Mouse (Mus musculus) midbrain, embryonic 16.5 days (tissue): ENCODE results near the gene Gbp2b. TPM values are rescaled to one million over a fixed set of nuclear protein-coding genes. Genes with fewer than 3 reads are reported as not detected.
"Not testable (repeated sequence)": the region's sequence is repeated elsewhere in the genome, so short reads cannot be mapped to it uniquely, and the experiment has no call there.

Experiments
- ATAC-seq: fragments of 200-750 bp; cut with Nextera tagmentation; 2 replicates; pipeline ENCODE4 v1.8.0; 2017; ENCODE audit warnings: moderate TSS enrichment
- H3K27ac ChIP-seq: fragments of 300-500 bp; sonication (generic); 2 replicates; pipeline ENCODE4 v1.5.1; 2014; ENCODE audit warnings: mild to moderate bottlenecking, low read length, mixed read lengths
- H3K27me3 ChIP-seq: fragments of 300-500 bp; sonication (generic); 2 replicates; pipeline ENCODE4 v1.6.1; 2014; ENCODE audit warnings: low read depth, low read length, mixed read lengths; ENCODE audit not compliant: control insufficient read depth, insufficient read depth
- H3K36me3 ChIP-seq: fragments of 300-500 bp; sonication (generic); 2 replicates; pipeline ENCODE4 v1.6.1; 2014; ENCODE audit warnings: mild to moderate bottlenecking, low read length, moderate library complexity, mixed read lengths; ENCODE audit not compliant: control insufficient read depth, insufficient read depth
- H3K4me1 ChIP-seq: fragments of 300-500 bp; sonication (generic); 2 replicates; pipeline ENCODE4 v1.6.1; 2014; ENCODE audit warnings: mild to moderate bottlenecking, low read length, mixed read lengths; ENCODE audit not compliant: control insufficient read depth, insufficient read depth
- H3K4me2 ChIP-seq: fragments of 300-500 bp; sonication (generic); 2 replicates; pipeline ENCODE4 v1.6.1; 2014; ENCODE audit warnings: mild to moderate bottlenecking, low read length, mixed read lengths
- H3K4me3 ChIP-seq: fragments of 300-500 bp; sonication (generic); 2 replicates; pipeline ENCODE4 v1.5.1; 2014; ENCODE audit warnings: low read depth, mild to moderate bottlenecking, low read length, moderate library complexity, mixed read lengths
- H3K9ac ChIP-seq: fragments of 300-500 bp; sonication (generic); 2 replicates; pipeline ENCODE4 v1.6.1; 2014; ENCODE audit warnings: low read depth, low read length, mixed read lengths
- H3K9me3 ChIP-seq: fragments of 300-500 bp; sonication (generic); replicated peaks from 2 replicates; pipeline ENCODE4 v1.6.1; 2014; ENCODE audit warnings: mild to moderate bottlenecking, low read length, mixed read lengths; ENCODE audit not compliant: control insufficient read depth, poor library complexity, severe bottlenecking
- WGBS: fragments of 180-500 bp; shearing (Covaris S2); extraction: QIAGEN DNeasy Blood & Tissue Kit; methylation state at CpG from one replicate; pipeline ENCODE4 v1.1.7; 2014; 5-methylcytosine and 5-hydroxymethylcytosine counted together
- polyA plus RNA-seq: library from polyadenylated mRNA; unstranded; fragments of >200 nt; fragmentation: Nextera tagmentation; extraction: Ambion mirVana; gene quantifications from 2 replicates; pipeline ENCODE4 v1.2.1, GENCODE M21; 2015

Gene Gbp2b
- polyA plus RNA-seq, 1 experiment from 2014 or later = not detected

GRCm38 (mm10) chr3:142601675-142602074, 7.0 kb downstream of the Gbp2b start:
- Histone ChIP-seq H3K36me3 (no peaks in the 10 kb centered on the region), H3K27ac (no peak overlapping the region), H3K4me2 (no peak overlapping the region), H3K4me3 (no peak overlapping the region), H3K27me3 (no peaks in the 10 kb centered on the region), H3K9me3 (no peaks in the 10 kb centered on the region), H3K4me1 (no peaks in the 10 kb centered on the region), H3K9ac (no peak overlapping the region)
- ATAC-seq = no peak

DNA sequence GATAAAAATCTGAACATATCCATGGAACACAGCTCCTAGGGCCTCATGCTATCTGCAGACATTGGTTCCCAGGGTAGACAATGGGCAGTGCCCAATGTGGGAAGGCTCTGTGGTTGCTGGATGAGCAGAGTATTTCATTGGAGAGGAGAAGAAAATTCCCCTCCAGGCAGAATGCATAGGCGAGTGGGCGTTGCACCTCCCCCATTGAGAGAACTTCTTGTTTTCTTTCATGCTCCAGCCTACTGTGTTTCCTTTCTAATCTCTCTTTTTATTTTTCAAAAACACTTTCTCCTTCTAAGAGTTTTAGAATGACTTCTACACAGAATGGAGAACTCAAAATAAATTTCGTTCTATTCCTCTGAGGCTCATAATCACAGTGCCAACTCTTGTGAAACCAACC, 24.0 kb downstream of the Gbp2b start:
- no peak overlapping the region for H3K27ac ChIP-seq
- no peaks in the 10 kb centered on the region for H3K36me3 ChIP-seq
- no peaks in the 10 kb centered on the region for H3K4me1 ChIP-seq
- ATAC-seq = no peak
- 75% methylated on average over 3 of the region's 3 CpGs for WGBS
- H3K4me3 ChIP-seq = no peak overlapping the region
- no peaks in the 10 kb centered on the region for H3K9me3 ChIP-seq
- H3K27me3 ChIP-seq = no peaks in the 10 kb centered on the region
- H3K4me2 ChIP-seq = no peak overlapping the region
- no peak overlapping the region for H3K9ac ChIP-seq

- 13% methylated on average over 1 of the region's 1 CpGs for WGBS
- Histone ChIP-seq H3K36me3 (no peaks in the 10 kb centered on the region), H3K4me2 (no peak overlapping the region), H3K9ac (no peak overlapping the region), H3K9me3 (no peaks in the 10 kb centered on the region), H3K4me3 (no peak overlapping the region), H3K4me1 (no peaks in the 10 kb centered on the region), H3K27me3 (no peaks in the 10 kb centered on the region), H3K27ac (no peak overlapping the region)
- no peak for ATAC-seq
Measured at GRCm38 (mm10) chr3:142619606-142620005, 25.0 kb downstream of the Gbp2b start.

GRCm38 (mm10) chr3:142620111-142620955, 25.7 kb downstream of the Gbp2b start, which contains the start of gene Gbp2:
TSS of gene Gbp2 (plus strand) at chr3:142620602.
- Histone ChIP-seq H3K4me1 (no peaks in the 10 kb centered on the region), H3K9me3 (no peaks in the 10 kb centered on the region), H3K27ac (no peak within 1 kb of the TSS), H3K4me2 (no peak within 1 kb of the TSS), H3K36me3 (no peaks in the 10 kb centered on the region), H3K9ac (no peak within 1 kb of the TSS), H3K4me3 (no peak within 1 kb of the TSS), H3K27me3 (no peaks in the 10 kb centered on the region)
- WGBS = 74% methylated on average over 4 of the region's 4 CpGs
- ATAC-seq = no peak

GRCm38 (mm10) chr3:142620956-142621562, 26.4 kb downstream of the Gbp2b start:
- Histone ChIP-seq H3K9me3 (no peaks in the 10 kb centered on the region), H3K4me3 (no peak overlapping the region), H3K36me3 (no peaks in the 10 kb centered on the region), H3K4me1 (no peaks in the 10 kb centered on the region), H3K9ac (no peak overlapping the region), H3K27ac (no peak overlapping the region), H3K27me3 (no peaks in the 10 kb centered on the region), H3K4me2 (no peak overlapping the region)
- 52% methylated on average over 3 of the region's 3 CpGs for WGBS
- no peak for ATAC-seq

DNA sequence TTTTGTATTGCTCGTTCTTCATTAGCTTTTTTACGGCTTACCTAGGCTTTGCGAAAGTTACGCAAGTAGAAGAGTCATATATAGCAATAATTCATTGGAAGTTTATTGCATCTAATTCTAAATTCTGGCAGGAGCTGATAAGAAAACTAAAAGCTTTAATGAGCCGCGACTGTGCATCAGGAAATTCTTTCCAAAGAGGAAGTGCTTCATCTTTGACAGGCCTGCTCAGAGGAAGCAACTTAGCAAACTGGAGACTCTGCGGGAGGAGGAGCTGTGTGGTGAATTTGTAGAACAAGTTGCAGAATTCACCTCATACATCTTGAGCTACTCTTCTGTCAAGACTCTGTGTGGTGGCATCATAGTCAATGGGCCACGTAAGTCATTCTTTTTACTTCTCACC, 35.7 kb downstream of the Gbp2b start:
- H3K4me3 ChIP-seq = no peak overlapping the region
- no peak overlapping the region for H3K9ac ChIP-seq
- no peaks in the 10 kb centered on the region for H3K36me3 ChIP-seq
- 94% methylated on average over 8 of the region's 8 CpGs for WGBS
- no peak overlapping the region for H3K4me2 ChIP-seq
- H3K27ac ChIP-seq = no peak overlapping the region
- H3K9me3 ChIP-seq = no peaks in the 10 kb centered on the region
- H3K27me3 ChIP-seq = no peaks in the 10 kb centered on the region
- H3K4me1 ChIP-seq = no peaks in the 10 kb centered on the region
- no peak for ATAC-seq

DNA sequence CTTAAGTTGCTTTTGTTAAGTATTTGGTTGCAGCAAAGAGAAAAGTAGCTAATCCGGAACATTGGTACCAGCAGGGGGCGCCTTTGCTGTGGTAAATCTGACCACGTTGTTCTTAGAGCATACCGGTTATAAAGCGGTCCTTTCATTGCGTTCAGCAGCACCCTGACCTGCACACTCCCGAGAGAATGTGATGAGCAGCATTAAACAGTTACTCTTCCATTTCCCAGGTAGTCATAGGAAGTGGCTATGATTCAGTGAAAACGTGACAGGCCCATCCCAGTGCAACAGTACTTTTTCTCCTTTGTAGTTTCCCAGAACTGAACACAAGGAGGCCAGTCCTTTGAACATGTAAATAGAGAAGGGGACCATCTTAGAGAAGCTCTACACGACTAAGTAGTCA, 45.6 kb downstream of the Gbp2b start:
- Histone ChIP-seq H3K27ac (no peak overlapping the region), H3K4me1 (no peaks in the 10 kb centered on the region), H3K36me3 (no peaks in the 10 kb centered on the region), H3K9me3 (no peaks in the 10 kb centered on the region), H3K27me3 (no peaks in the 10 kb centered on the region), H3K4me3 (no peak overlapping the region), H3K4me2 (no peak overlapping the region), H3K9ac (no peak overlapping the region)
- 5% methylated on average over 9 of the region's 9 CpGs for WGBS
- no peak for ATAC-seq

- not testable (repeated sequence) for H3K36me3 ChIP-seq, H3K9me3 ChIP-seq, H3K9ac ChIP-seq, H3K27ac ChIP-seq, H3K4me1 ChIP-seq, H3K27me3 ChIP-seq, ATAC-seq, H3K4me3 ChIP-seq, H3K4me2 ChIP-seq
- 15% methylated on average over 2 of the region's 2 CpGs for WGBS
Measured at GRCm38 (mm10) chr3:142645949-142646348, 51.3 kb downstream of the Gbp2b start.

DNA sequence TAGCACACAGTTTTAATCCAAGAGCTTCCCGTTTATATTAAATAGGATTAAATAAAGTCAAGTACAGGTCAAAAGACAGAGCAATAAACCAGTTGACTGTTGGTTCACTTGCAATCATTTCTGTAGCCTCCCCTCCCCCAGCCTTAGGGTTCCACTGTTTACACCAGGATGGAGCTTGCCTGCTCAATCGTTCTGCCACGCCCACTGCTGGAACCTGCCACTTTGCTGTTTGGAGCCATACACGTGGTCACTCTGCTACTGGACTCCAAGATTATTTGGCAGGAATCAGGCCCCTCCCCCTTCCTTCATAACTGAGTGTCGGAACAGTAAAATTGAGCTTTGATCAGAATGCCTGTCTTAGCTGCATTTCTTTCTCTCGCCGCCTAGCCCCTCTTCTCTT, 53.2 kb downstream of the Gbp2b start:
- 61% methylated on average over 5 of the region's 7 CpGs for WGBS
- ATAC-seq, H3K4me1 ChIP-seq, H3K27me3 ChIP-seq, H3K9ac ChIP-seq, H3K36me3 ChIP-seq, H3K9me3 ChIP-seq, H3K4me3 ChIP-seq, H3K4me2 ChIP-seq, H3K27ac ChIP-seq: not testable (repeated sequence)
